Mouse (Mus musculus) ES-Bruce4 (cell line): ENCODE measurements around the gene Smarca2. TPM values are rescaled to one million over a fixed set of nuclear protein-coding genes. Genes with fewer than 3 reads are reported as not detected.

Experiments used
- H3K27ac ChIP-seq: 2 replicates; pipeline ENCODE4 v1.5.1; 2012; ENCODE audit warnings: low read length, inconsistent platforms; ENCODE audit not compliant: insufficient read depth
- H3K27me3 ChIP-seq: 2 replicates; pipeline ENCODE4 v1.6.1; 2012; ENCODE audit warnings: mild to moderate bottlenecking, low read length, inconsistent platforms; ENCODE audit not compliant: control insufficient read depth, poor library complexity, insufficient read depth, severe bottlenecking
- H3K36me3 ChIP-seq: 2 replicates; pipeline ENCODE4 v1.6.1; 2012; ENCODE audit warnings: inconsistent platforms, mild to moderate bottlenecking, low read length, moderate library complexity; ENCODE audit not compliant: control insufficient read depth, poor library complexity, insufficient read depth, severe bottlenecking
- H3K4me1 ChIP-seq: one replicate; pipeline ENCODE4 v1.8.1; 2011; ENCODE audit warnings: low read length; ENCODE audit not compliant: control insufficient read depth, insufficient read depth
- H3K4me3 ChIP-seq: 2 replicates; pipeline ENCODE4 v1.5.1; 2011; ENCODE audit warnings: low read depth, mild to moderate bottlenecking, low read length
- H3K9ac ChIP-seq: 2 replicates; pipeline ENCODE4 v1.6.1; 2012; ENCODE audit warnings: low read depth, mild to moderate bottlenecking, inconsistent platforms; ENCODE audit not compliant: poor library complexity, severe bottlenecking
- H3K9me3 ChIP-seq: replicated peaks from 2 replicates; pipeline ENCODE4 v1.6.1; 2012; ENCODE audit warnings: mild to moderate bottlenecking, low read length, inconsistent platforms; ENCODE audit not compliant: control insufficient read depth, poor library complexity, insufficient read depth, severe bottlenecking
- CTCF ChIP-seq: IDR thresholded peaks from one replicate; pipeline ENCODE4 v1.8.1; 2011; ENCODE audit warnings: low read depth, low read length
- EP300 ChIP-seq: IDR thresholded peaks from 2 replicates; pipeline ENCODE4 v1.6.1; 2011; ENCODE audit warnings: low read depth, low read length; ENCODE audit not compliant: insufficient read depth
- POLR2A ChIP-seq: IDR thresholded peaks from one replicate; pipeline ENCODE4 v1.8.1; 2011; ENCODE audit warnings: low read length; ENCODE audit not compliant: insufficient read depth
- polyA plus RNA-seq: library from polyadenylated mRNA; stranded (reverse); fragments of >200 nt; gene quantifications from 2 replicates; pipeline ENCODE4 v1.2.4, GENCODE M21; 2011; ENCODE audit warnings: low read depth; ENCODE audit not compliant: missing spikeins, insufficient read depth, insufficient read length

Smarca2 gene
- polyA plus RNA-seq, 1 experiment = 4.9 TPM

GRCm38 (mm10) chr19:26776066-26777025, 171.5 kb downstream of the Smarca2 start:
- Histone ChIP-seq H3K4me1 (no peaks in the 10 kb centered on the region), H3K9ac (no peak overlapping the region), H3K9me3 (0 out of 2 replicates have a peak, but pooled peaks cover 2% of the 10 kb centered on the region), H3K36me3 (no peaks in the 10 kb centered on the region), H3K27ac (no peak overlapping the region), H3K4me3 (no peak overlapping the region), H3K27me3 (no peaks in the 10 kb centered on the region)
- no peak for TF ChIP-seq POLR2A
- no peak for TF ChIP-seq CTCF
- no peak for TF ChIP-seq EP300

- no peaks in the 10 kb centered on the region for H3K4me1 ChIP-seq
- no peak overlapping the region for H3K27ac ChIP-seq
- no peak overlapping the region for H3K4me3 ChIP-seq
- H3K9ac ChIP-seq = no peak overlapping the region
- TF ChIP-seq CTCF (no peak), EP300 (no peak)
- 0 out of 2 replicates have a peak, but pooled peaks cover 2% of the 10 kb centered on the region for H3K9me3 ChIP-seq
- H3K36me3 ChIP-seq = no peaks in the 10 kb centered on the region
- H3K27me3 ChIP-seq = no peaks in the 10 kb centered on the region
These were observed 173.3 kb downstream of the Smarca2 start for GRCm38 (mm10) chr19:26778199-26778598.

- H3K9me3 ChIP-seq = no peaks in the 10 kb centered on the region
- no peaks in the 10 kb centered on the region for H3K36me3 ChIP-seq
- no peak overlapping the region for H3K9ac ChIP-seq
- H3K27ac ChIP-seq = no peak overlapping the region
- no peaks in the 10 kb centered on the region for H3K4me1 ChIP-seq
- H3K4me3 ChIP-seq = no peak overlapping the region
- TF ChIP-seq EP300 (no peak), POLR2A (no peak), CTCF (no peak)
- H3K27me3 ChIP-seq = no peaks in the 10 kb centered on the region
These were observed 176.4 kb downstream of the Smarca2 start for GRCm38 (mm10) chr19:26781209-26781608.

- TF ChIP-seq POLR2A = no peak
- TF ChIP-seq EP300 = no peak
- TF ChIP-seq CTCF = no peak
- H3K4me3 ChIP-seq = no peak overlapping the region
- H3K27me3 ChIP-seq = no peaks in the 10 kb centered on the region
These were observed 183.6 kb downstream of the Smarca2 start for GRCm38 (mm10) chr19:26788446-26788845.

GRCm38 (mm10) chr19:26790386-26791346, 185.8 kb downstream of the Smarca2 start:
- Histone ChIP-seq H3K9ac (no peak overlapping the region), H3K27ac (no peak overlapping the region), H3K9me3 (no peaks in the 10 kb centered on the region), H3K36me3 (no peaks in the 10 kb centered on the region), H3K4me1 (no peaks in the 10 kb centered on the region), H3K4me3 (no peak overlapping the region), H3K27me3 (no peaks in the 10 kb centered on the region)
- TF ChIP-seq CTCF (no peak), POLR2A (no peak), EP300 (no peak)

More at GRCm38 (mm10) chr19:26788446-26788845, 183.6 kb downstream of the Smarca2 start:
- Histone ChIP-seq H3K27ac (no peak overlapping the region), H3K9me3 (no peaks in the 10 kb centered on the region), H3K4me1 (no peaks in the 10 kb centered on the region), H3K9ac (no peak overlapping the region), H3K36me3 (no peaks in the 10 kb centered on the region)
